Comparison of ENCODE assay signal across 13 mouse cellular contexts in the genomic region with DNA sequence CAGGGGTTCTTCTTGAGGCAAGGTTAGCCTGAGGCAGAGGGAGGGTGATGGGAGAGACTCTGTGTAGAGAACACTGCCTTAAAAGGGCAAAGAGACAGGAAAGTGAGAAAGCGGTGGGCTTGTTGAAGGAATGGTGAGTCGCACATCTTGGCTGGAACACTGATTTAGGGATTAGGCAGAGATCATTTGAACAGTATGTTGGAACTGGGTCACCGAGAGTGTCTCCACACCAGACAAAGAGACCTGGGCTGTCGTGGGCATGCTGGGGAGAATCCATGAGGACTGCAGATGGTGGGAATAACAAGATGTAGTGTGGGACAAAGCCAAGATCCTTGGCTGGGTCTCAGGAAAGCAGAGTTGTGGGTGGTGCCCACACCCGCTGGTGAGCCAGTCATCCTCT.
DNase-seq lines count a peak whose midpoint lies in the region; ATAC-seq and TF ChIP-seq lines count a peak whose summit lies in the region.
"Had no signal": no experiment of that assay in that cellular context is flagged by ENCODE, and none has a peak within 500 bp of the region (broad histone marks: within the 10 kb centered on the region; RNA-seq: fewer than 3 reads in every experiment).

No protein-coding gene starts in this region.

- no peak overlapping the region for H3K9ac ChIP-seq in midbrain, embryonic 11.5 days (ENCODE audit: low read length)
- no peak overlapping the region for H3K9ac ChIP-seq in midbrain, embryonic 14.5 days (replicated peaks; ENCODE audit: low read length)
- H3K9ac ChIP-seq in stomach, embryonic 15.5 days: no peak overlapping the region
- no peak overlapping the region for H3K9ac ChIP-seq in forebrain, embryonic 11.5 days (ENCODE audit: low read length)
- H3K9ac ChIP-seq: hindbrain, embryonic 14.5 days had no signal

- H3K4me1 ChIP-seq in midbrain, embryonic 11.5 days (ENCODE audit: control insufficient read depth, insufficient read depth, low read length): no peaks in the 10 kb centered on the region
- peaks cover 21% of the 10 kb centered on the region for H3K4me1 ChIP-seq in midbrain, embryonic 14.5 days (ENCODE audit: control insufficient read depth, insufficient read depth, low read length)
- no peaks in the 10 kb centered on the region for H3K4me1 ChIP-seq in stomach, embryonic 15.5 days
- no peaks in the 10 kb centered on the region; the same call in 1 of the 2 replicates for H3K4me1 ChIP-seq in forebrain, embryonic 11.5 days (replicated peaks; ENCODE audit: control insufficient read depth, insufficient read depth, low read length)
- H3K4me1 ChIP-seq: limb, embryonic 10.5 days had no signal

- no peak overlapping the region for H3K27ac ChIP-seq in midbrain, embryonic 11.5 days (ENCODE audit: low read depth, low read length)
- no peak overlapping the region; the same call in 1 of the 2 replicates for H3K27ac ChIP-seq in midbrain, embryonic 14.5 days (replicated peaks; ENCODE audit: low read depth, low read length)
- peak overlapping the region; percentile 4; the same call in 1 of the 2 replicates for H3K27ac ChIP-seq in left cerebral cortex, adult 2 months
- 0 out of 2 replicates have a peak overlapping the region, but pooled peaks have one; percentile 13 for H3K27ac ChIP-seq in stomach, embryonic 15.5 days
- no peak overlapping the region for H3K27ac ChIP-seq in forebrain, embryonic 11.5 days (ENCODE audit: low read depth, low read length)
- H3K27ac ChIP-seq: hindbrain, embryonic 14.5 days; limb, embryonic 10.5 days had no signal

- DNase-seq in midbrain, embryonic 11.5 days (ENCODE audit: low spot score, missing footprints): peak; percentile 57
- DNase-seq in midbrain, embryonic 14.5 days: no peak
- DNase-seq in cerebellum, postnatal 36 days: peak; percentile 64 to 72
- DNase-seq in left cerebral cortex, adult 2 months (ENCODE audit: extremely low spot score in 1 of 2, low spot score in 2 of 2): peak; percentile 32 to 70
- DNase-seq in spleen, postnatal 4 days (ENCODE audit: low spot score in 2 of 2): no peak
- DNase-seq in forebrain, embryonic 11.5 days (ENCODE audit: low spot score): no peak
- DNase-seq in thymus, postnatal 0 days (ENCODE audit: low spot score): no peak
- DNase-seq: lung, postnatal 36 days; thymus, adult 2 months had no signal

- no peak overlapping the region for H3K4me2 ChIP-seq in midbrain, embryonic 11.5 days
- H3K4me2 ChIP-seq in midbrain, embryonic 14.5 days (ENCODE audit: low read length): no peak overlapping the region
- no peak overlapping the region for H3K4me2 ChIP-seq in stomach, embryonic 15.5 days
- H3K4me2 ChIP-seq in forebrain, embryonic 11.5 days (ENCODE audit: low read depth, low read length, severe bottlenecking): no peak overlapping the region
- H3K4me2 ChIP-seq: hindbrain, embryonic 14.5 days had no signal

- H3K36me3 ChIP-seq in midbrain, embryonic 11.5 days (ENCODE audit: control insufficient read depth, insufficient read depth, low read length): no peaks in the 10 kb centered on the region
- H3K36me3 ChIP-seq in midbrain, embryonic 14.5 days (ENCODE audit: control insufficient read depth, insufficient read depth, low read length): peaks cover 10% of the 10 kb centered on the region; the same call in 1 of the 2 replicates
- no peaks in the 10 kb centered on the region for H3K36me3 ChIP-seq in stomach, embryonic 15.5 days
- H3K36me3 ChIP-seq in forebrain, embryonic 11.5 days (ENCODE audit: control insufficient read depth, insufficient read depth, low read length): no peaks in the 10 kb centered on the region
- H3K36me3 ChIP-seq: limb, embryonic 10.5 days had no signal

- H3K9me3 ChIP-seq in midbrain, embryonic 11.5 days (ENCODE audit: control insufficient read depth, low read length): no peaks in the 10 kb centered on the region
- H3K9me3 ChIP-seq in midbrain, embryonic 14.5 days (ENCODE audit: control insufficient read depth, low read length): no peaks in the 10 kb centered on the region
- H3K9me3 ChIP-seq in stomach, embryonic 15.5 days: no peaks in the 10 kb centered on the region
- H3K9me3 ChIP-seq in forebrain, embryonic 11.5 days (ENCODE audit: control insufficient read depth, low read length): no peaks in the 10 kb centered on the region
- H3K9me3 ChIP-seq: limb, embryonic 10.5 days had no signal

- H3K4me3 ChIP-seq in midbrain, embryonic 11.5 days (ENCODE audit: low read depth, low read length): no peak overlapping the region
- H3K4me3 ChIP-seq in midbrain, embryonic 14.5 days (replicated peaks; ENCODE audit: low read depth, low read length): no peak overlapping the region
- no peak overlapping the region for H3K4me3 ChIP-seq in left cerebral cortex, adult 2 months
- no peak overlapping the region for H3K4me3 ChIP-seq in stomach, embryonic 15.5 days (replicated peaks)
- H3K4me3 ChIP-seq in forebrain, embryonic 11.5 days (ENCODE audit: low read depth, low read length): no peak overlapping the region
- H3K4me3 ChIP-seq: limb, embryonic 10.5 days had no signal

- intact Hi-C loops in left cerebral cortex, adult 2 months (cut with DNase I): loop anchor here (2.0 to 5.0 kb wide), 2 partner anchors 75 to 104 kb away; a partner anchor contains a TSS

- whole genome bisulfite sequencing in midbrain, embryonic 11.5 days: 90% methylated on average over 5 of the region's 5 CpGs
- WGBS in midbrain, embryonic 14.5 days: 83% methylated on average over 5 of the region's 5 CpGs
- 66% methylated on average over 5 of the region's 5 CpGs for WGBS in stomach, embryonic 15.5 days
- 81% methylated on average over 5 of the region's 5 CpGs for WGBS in forebrain, embryonic 11.5 days

- no peak for ATAC-seq in midbrain, embryonic 11.5 days (ENCODE audit: low FRiP score)
- ATAC-seq in midbrain, embryonic 14.5 days (ENCODE audit: low FRiP score, low TSS enrichment): no peak
- no peak for ATAC-seq in stomach, embryonic 15.5 days (ENCODE audit: insufficient read depth, low FRiP score, low read depth)
- no peak for ATAC-seq in forebrain, embryonic 11.5 days (replicated peaks; ENCODE audit: low FRiP score)
- ATAC-seq: CD4-positive, CD25-positive, alpha-beta regulatory T cell, adult 4 months had no signal

- no peak for TF ChIP-seq CTCF in left cerebral cortex, adult 2 months (IDR thresholded peaks at IDR 0.05)

- no peaks in the 10 kb centered on the region for H3K27me3 ChIP-seq in midbrain, embryonic 11.5 days (ENCODE audit: control insufficient read depth, insufficient read depth, low read length)
- no peaks in the 10 kb centered on the region for H3K27me3 ChIP-seq in midbrain, embryonic 14.5 days (ENCODE audit: control insufficient read depth, insufficient read depth, low read length)
- no peaks in the 10 kb centered on the region for H3K27me3 ChIP-seq in stomach, embryonic 15.5 days (replicated peaks)
- H3K27me3 ChIP-seq in forebrain, embryonic 11.5 days (ENCODE audit: control insufficient read depth, insufficient read depth, low read length): no peaks in the 10 kb centered on the region

Comparison
In these comparisons a context has a peak if more than half of its experiments do, and no peak if none do; other contexts are left out.
1. DNase-seq: peak in midbrain, embryonic 11.5 days (single experiment), cerebellum, postnatal 36 days (2 of 2) and left cerebral cortex, adult 2 months (2 of 2); none in midbrain, embryonic 14.5 days (single experiment), spleen, postnatal 4 days (0 of 2), forebrain, embryonic 11.5 days (single experiment) and thymus, postnatal 0 days (single experiment).
2. H3K27ac ChIP-seq: peak in left cerebral cortex, adult 2 months (single experiment) and stomach, embryonic 15.5 days (single experiment); none in midbrain, embryonic 11.5 days (single experiment), midbrain, embryonic 14.5 days (single experiment) and forebrain, embryonic 11.5 days (single experiment).